Mouse (Mus musculus) ES-E14 (cell line): ENCODE results near the gene Lrrc51. TPM values are rescaled to one million over a fixed set of nuclear protein-coding genes. Genes with fewer than 3 reads are reported as not detected.

ENCODE experiments used
- DNase-seq: peaks from one replicate; pipeline ENCODE4 v3.0.0-alpha.2; 2013; ENCODE audit warnings: low read depth, low spot score
- H3K27ac ChIP-seq: 2 replicates; pipeline ENCODE4 v1.5.1; 2012; ENCODE audit warnings: low read depth, mild to moderate bottlenecking, low read length, moderate library complexity, mixed read lengths; ENCODE audit not compliant: poor library complexity, insufficient read depth, severe bottlenecking
- H3K36me3 ChIP-seq: 2 replicates; pipeline ENCODE4 v1.6.1; 2012; ENCODE audit warnings: mild to moderate bottlenecking, low read length, moderate library complexity, mixed read lengths; ENCODE audit not compliant: control insufficient read depth, poor library complexity, insufficient read depth, severe bottlenecking
- H3K4me1 ChIP-seq, 2 experiments: fragments of 150-350 bp in 1 of 2; sonication (generic) in 1 of 2; 2 replicates each; pipeline ENCODE4 v1.6.1; 2012; ENCODE audit warnings: low read length in 2 of 2, mild to moderate bottlenecking in 1 of 2, mixed read lengths in 1 of 2; ENCODE audit not compliant: control insufficient read depth in 2 of 2, insufficient read depth in 2 of 2, poor library complexity in 1 of 2
- H3K4me3 ChIP-seq, 2 experiments: fragments of 150-350 bp in 1 of 2; sonication (generic) in 1 of 2; 2 replicates each; pipeline ENCODE4 v1.5.1; 2012; ENCODE audit warnings: low read length in 2 of 2, low read depth in 1 of 2, mild to moderate bottlenecking in 1 of 2, mixed read lengths in 1 of 2; ENCODE audit not compliant: insufficient read depth in 1 of 2, poor library complexity in 1 of 2, severe bottlenecking in 1 of 2
- H3K9ac ChIP-seq: 2 replicates; pipeline ENCODE4 v1.6.1; 2012; ENCODE audit warnings: low read depth, mild to moderate bottlenecking, low read length, mixed read lengths; ENCODE audit not compliant: poor library complexity, insufficient read depth, severe bottlenecking
- H3K9me3 ChIP-seq: fragments of 150-350 bp; sonication (generic); 2 replicates; pipeline ENCODE4 v1.6.1; 2012; ENCODE audit warnings: low read depth, mild to moderate bottlenecking, low read length; ENCODE audit not compliant: control insufficient read depth, insufficient read depth
- CHD2 ChIP-seq: IDR thresholded peaks from 2 replicates; pipeline ENCODE4 v1.6.1; 2014; ENCODE audit warnings: mild to moderate bottlenecking, low read depth, low read length, inconsistent platforms
- HCFC1 ChIP-seq: IDR thresholded peaks from 2 replicates; pipeline ENCODE4 v1.6.1; 2012; ENCODE audit warnings: low read length, inconsistent platforms, borderline replicate concordance; ENCODE audit not compliant: insufficient read depth
- MAFK ChIP-seq: IDR thresholded peaks from 2 replicates; pipeline ENCODE4 v1.6.1; 2014; ENCODE audit warnings: mild to moderate bottlenecking, low read depth, low read length, inconsistent platforms; ENCODE audit not compliant: insufficient read depth
- ZC3H11A ChIP-seq: IDR thresholded peaks from 2 replicates; pipeline ENCODE4 v1.6.1; 2012; ENCODE audit warnings: low read depth, mild to moderate bottlenecking, inconsistent platforms, low read length, borderline replicate concordance
- ZNF384 ChIP-seq: IDR thresholded peaks from 2 replicates; pipeline ENCODE4 v1.6.1; 2012; ENCODE audit warnings: low read depth, low read length, inconsistent platforms
- in situ Hi-C, 2 experiments: fragments of 600-800 bp; cut with MboI; formaldehyde crosslinking; loops; one replicate each; pipeline ENCODE4 v1.15.1; 2025; ENCODE audit warnings: low sequenced_read_pairs in 2 of 2, inconsistent platforms in 1 of 2; ENCODE audit not compliant: unreplicated experiment in 2 of 2
- total RNA-seq: library from RNA; depleted of rRNA; stranded (reverse); fragments of 300-350 nt; gene quantifications from 2 replicates; pipeline ENCODE4 v1.2.3, GENCODE M21; 2012; rRNA removed

Lrrc51 gene
- total RNA-seq: 2.6 TPM in 2 replicates

DNA sequence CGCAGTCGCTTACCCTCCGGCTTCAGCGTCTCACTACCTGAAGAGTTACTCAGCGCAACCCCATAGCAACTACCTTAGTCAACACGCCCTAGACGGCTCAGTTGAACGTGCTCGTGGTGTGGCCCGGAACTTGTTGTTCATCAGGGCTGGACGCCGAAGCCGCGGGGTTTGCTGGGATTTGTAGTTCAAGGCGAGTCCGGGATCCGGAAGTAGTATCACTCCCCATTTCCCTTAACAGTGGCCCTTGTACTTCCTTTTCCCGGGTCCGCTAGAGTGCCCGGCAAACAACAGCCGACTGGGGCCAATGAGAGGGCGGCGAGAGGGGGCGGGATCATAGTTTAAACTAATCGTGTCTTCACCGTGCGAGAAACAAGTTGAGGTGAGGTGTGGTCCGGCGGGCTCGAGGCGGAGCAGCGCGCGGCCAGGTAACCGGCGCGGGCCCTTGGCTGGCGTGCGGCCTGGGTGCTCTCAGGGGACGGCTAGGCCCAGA lies at the start of gene Lrrc51, which contains the start of gene Numa1:
TSS of gene Lrrc51 (minus strand) at position 145 of the 490 bp plus-strand sequence.
TSS of gene Numa1 (plus strand) at position 361 of the 490 bp plus-strand sequence.
- Histone ChIP-seq H3K9me3 (no peaks in the 10 kb centered on the region), H3K4me3 (peak within 1 kb of the TSS; percentile 83 to 98), H3K27ac (peak within 1 kb of the TSS; percentile 91), H3K4me1 (peaks cover 0 to 2% of the 10 kb centered on the region in 2 experiments; a peak in 1 of 4 replicates), H3K36me3 (no peaks in the 10 kb centered on the region), H3K9ac (peak within 1 kb of the TSS; percentile 99)
- TF ChIP-seq HCFC1 (peak; percentile 94), CHD2 (no peak)
- DNase-seq: peak; percentile 99
- in situ Hi-C loops: no loop called here

GRCm38 (mm10) chr7:101982735-101983134 lies 49.0 kb upstream of the Lrrc51 start:
- TF ChIP-seq HCFC1: no peak
- TF ChIP-seq CHD2: no peak
- Histone ChIP-seq H3K9me3 (no peaks in the 10 kb centered on the region), H3K27ac (no peak overlapping the region), H3K36me3 (peaks cover 9% of the 10 kb centered on the region), H3K4me1 (peaks cover 0 to 6% of the 10 kb centered on the region in 2 experiments; a peak in 1 of 4 replicates), H3K4me3 (no peak overlapping the region), H3K9ac (no peak overlapping the region)
- in situ Hi-C loops: no loop called here
- DNase-seq: no peak

GRCm38 (mm10) chr7:101974505-101974904 lies 40.8 kb upstream of the Lrrc51 start:
- in situ Hi-C loops: no loop called here
- TF ChIP-seq CHD2 (no peak), ZNF384 (no peak), HCFC1 (no peak), ZC3H11A (no peak), MAFK (no peak)
- DNase-seq: no peak
- Histone ChIP-seq H3K9ac (no peak overlapping the region), H3K4me1 (peaks cover 0 to 2% of the 10 kb centered on the region in 2 experiments; a peak in 1 of 4 replicates), H3K9me3 (no peaks in the 10 kb centered on the region), H3K4me3 (no peak overlapping the region), H3K36me3 (no peaks in the 10 kb centered on the region), H3K27ac (no peak overlapping the region)

- Histone ChIP-seq H3K9ac (no peak overlapping the region), H3K27ac (no peak overlapping the region), H3K9me3 (no peaks in the 10 kb centered on the region), H3K36me3 (no peaks in the 10 kb centered on the region), H3K4me1 (peaks cover 3 to 4% of the 10 kb centered on the region in 2 experiments; a peak in 1 of 4 replicates), H3K4me3 (no peak overlapping the region)
- in situ Hi-C loops: no loop called here
- TF ChIP-seq ZC3H11A: no peak
- no peak for TF ChIP-seq HCFC1
- no peak for TF ChIP-seq MAFK
- TF ChIP-seq ZNF384: no peak
- no peak for TF ChIP-seq CHD2
- no peak for DNase-seq
Measured at GRCm38 (mm10) chr7:101973730-101974129, 40.0 kb upstream of the Lrrc51 start.

DNA sequence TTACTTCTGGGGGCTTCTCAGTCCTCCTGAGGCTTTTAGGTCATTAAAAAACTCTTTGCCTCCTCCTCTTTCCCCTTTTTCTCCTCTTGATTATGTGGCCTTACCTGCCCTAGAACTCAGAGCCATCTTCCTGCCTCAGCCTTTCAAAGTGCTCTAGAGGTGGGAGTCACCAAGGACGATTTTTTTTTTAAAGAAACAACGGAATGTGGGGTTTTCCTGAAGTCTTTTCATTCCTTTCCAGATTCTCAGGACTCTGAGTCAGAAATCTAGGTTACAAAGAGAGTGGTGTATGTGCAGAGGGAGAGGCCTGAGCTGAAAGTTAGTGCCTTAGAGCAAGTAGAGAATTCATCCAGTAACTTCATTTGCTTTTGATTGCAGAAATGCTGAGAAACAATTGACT lies 38.0 kb upstream of the Lrrc51 start:
- no peak overlapping the region for H3K9ac ChIP-seq
- in situ Hi-C loops: no loop called here
- no peaks in the 10 kb centered on the region for H3K9me3 ChIP-seq
- no peak overlapping the region for H3K4me3 ChIP-seq
- no peaks in the 10 kb centered on the region for H3K36me3 ChIP-seq
- no peak overlapping the region; the same call in 1 of the 2 replicates for H3K27ac ChIP-seq
- H3K4me1 ChIP-seq: peaks cover 3 to 5% of the 10 kb centered on the region in 2 experiments; a peak in 1 of 4 replicates
- DNase-seq: no peak
- no peak for TF ChIP-seq MAFK
- TF ChIP-seq HCFC1: no peak
- TF ChIP-seq ZNF384: peak; percentile 39; the same call in 1 of the 2 replicates
- TF ChIP-seq CHD2: no peak
- TF ChIP-seq ZC3H11A: no peak
